Mouse (Mus musculus) MEL (cell line): Measurements from ENCODE around the gene Ccdc83. TPM values are rescaled to one million over a fixed set of nuclear protein-coding genes. Genes with fewer than 3 reads are reported as not detected.

Experiments used
- DNase-seq: peaks from one replicate; pipeline ENCODE4 v3.0.0; 2011; ENCODE audit warnings: low read depth, low spot score
- H3K27ac ChIP-seq: 2 replicates; pipeline ENCODE4 v1.5.1; 2012; ENCODE audit warnings: low read depth, mild to moderate bottlenecking, control low read depth, low read length, moderate library complexity; ENCODE audit not compliant: control insufficient read depth
- H3K27me3 ChIP-seq, 2 experiments: fragments of 150-350 bp in 1 of 2; sonication (generic) in 1 of 2; 2 replicates each; pipeline ENCODE4 v1.6.1; 2012; ENCODE audit warnings: low read length in 2 of 2, mild to moderate bottlenecking in 2 of 2, improper control_type of control experiment in 1 of 2, moderate library complexity in 1 of 2; ENCODE audit not compliant: insufficient read depth in 2 of 2, control insufficient read depth in 1 of 2
- H3K36me3 ChIP-seq, 2 experiments: 2 replicates each; pipeline ENCODE4 v1.6.1; 2012 to 2014; ENCODE audit warnings: low read length in 2 of 2, improper control_type of control experiment in 1 of 2, inconsistent platforms in 1 of 2, mild to moderate bottlenecking in 1 of 2; ENCODE audit not compliant: insufficient read depth in 2 of 2, control insufficient read depth in 1 of 2
- H3K4me1 ChIP-seq, 2 experiments: fragments of 150-350 bp in 1 of 2; sonication (generic) in 1 of 2; 2 replicates each; pipeline ENCODE4 v1.6.1; 2012; ENCODE audit warnings: low read length in 2 of 2, improper control_type of control experiment in 1 of 2, mild to moderate bottlenecking in 1 of 2; ENCODE audit not compliant: insufficient read depth in 2 of 2, control insufficient read depth in 1 of 2
- H3K4me3 ChIP-seq, 2 experiments: fragments of 150-350 bp in 1 of 2; sonication (generic) in 1 of 2; 2 replicates each; pipeline ENCODE4 v1.5.1; 2012; ENCODE audit warnings: low read depth in 2 of 2, low read length in 2 of 2, mild to moderate bottlenecking in 2 of 2, moderate library complexity in 2 of 2, control low read depth in 1 of 2, improper control_type of control experiment in 1 of 2; ENCODE audit not compliant: control insufficient read depth in 1 of 2, insufficient read depth in 1 of 2
- H3K79me2 ChIP-seq: 2 replicates; pipeline ENCODE4 v1.6.1; 2012; ENCODE audit warnings: mild to moderate bottlenecking, low read length, moderate library complexity; ENCODE audit not compliant: control insufficient read depth, poor library complexity, insufficient read depth
- H3K9ac ChIP-seq: 2 replicates; pipeline ENCODE4 v1.6.1; 2012; ENCODE audit warnings: low read depth, mild to moderate bottlenecking, control low read depth, low read length, moderate library complexity; ENCODE audit not compliant: control insufficient read depth, poor library complexity, severe bottlenecking
- H3K9me3 ChIP-seq: fragments of 150-350 bp; sonication (generic); replicated peaks from 2 replicates; pipeline ENCODE4 v1.6.1; 2012; ENCODE audit warnings: mild to moderate bottlenecking, low read length, improper control_type of control experiment, moderate library complexity; ENCODE audit not compliant: insufficient read depth
- BHLHE40 ChIP-seq: IDR thresholded peaks from 2 replicates; pipeline ENCODE4 v1.6.1; 2012; ENCODE audit warnings: low read depth, mild to moderate bottlenecking, inconsistent platforms, low read length, improper control_type of control experiment, borderline replicate concordance
- CHD1 ChIP-seq: IDR thresholded peaks from 2 replicates; pipeline ENCODE4 v1.6.1; 2012; ENCODE audit warnings: low read depth, mild to moderate bottlenecking, inconsistent platforms, low read length, improper control_type of control experiment
- CHD2 ChIP-seq: IDR thresholded peaks from 2 replicates; pipeline ENCODE4 v1.6.1; 2011; ENCODE audit warnings: low read length, improper control_type of control experiment
- CTCF ChIP-seq, 3 experiments: IDR thresholded peaks in 2 of 3; conservative IDR thresholded peaks in 1 of 3; 2 replicates each; pipeline ENCODE4 v1.5.1; 2011 to 2012; ENCODE audit warnings: low read length in 3 of 3, low read depth in 2 of 3, mild to moderate bottlenecking in 2 of 3, improper control_type of control experiment in 1 of 3, inconsistent platforms in 1 of 3, mixed read lengths in 1 of 3, moderate library complexity in 1 of 3; ENCODE audit not compliant: control insufficient read depth in 1 of 3, insufficient read depth in 1 of 3, poor library complexity in 1 of 3, severe bottlenecking in 1 of 3
- E2F4 ChIP-seq: IDR thresholded peaks from 2 replicates; pipeline ENCODE4 v1.6.1; 2011; ENCODE audit warnings: low read depth, low read length, improper control_type of control experiment, borderline replicate concordance
- ELF1 ChIP-seq: IDR thresholded peaks from 2 replicates; pipeline ENCODE4 v1.6.1; 2014; ENCODE audit warnings: low read depth, mild to moderate bottlenecking, inconsistent platforms, low read length, improper control_type of control experiment, moderate library complexity
- JUND ChIP-seq: IDR thresholded peaks from 2 replicates; pipeline ENCODE4 v1.6.1; 2011; ENCODE audit warnings: low read depth, mild to moderate bottlenecking, improper control_type of control experiment, low read length
- MYC ChIP-seq: IDR thresholded peaks from 2 replicates; pipeline ENCODE4 v1.6.1; 2011; ENCODE audit warnings: low read depth, mild to moderate bottlenecking, low read length, improper control_type of control experiment, moderate library complexity
- TAL1 ChIP-seq: IDR thresholded peaks from 2 replicates; pipeline ENCODE4 v1.6.1; 2012; ENCODE audit warnings: mild to moderate bottlenecking, inconsistent platforms, low read length, moderate library complexity, mixed read lengths
- TCF12 ChIP-seq: IDR thresholded peaks from 2 replicates; pipeline ENCODE4 v1.6.1; 2014; ENCODE audit warnings: low read depth, mild to moderate bottlenecking, inconsistent platforms, low read length, improper control_type of control experiment, moderate library complexity
- USF1 ChIP-seq: IDR thresholded peaks from 2 replicates; pipeline ENCODE4 v1.6.1; 2014; ENCODE audit warnings: low read depth, mild to moderate bottlenecking, inconsistent platforms, low read length, improper control_type of control experiment, moderate library complexity
- USF2 ChIP-seq, 2 experiments: IDR thresholded peaks; 2 replicates each; pipeline ENCODE4 v1.6.1; 2011 to 2012; ENCODE audit warnings: improper control_type of control experiment in 2 of 2, low read length in 2 of 2, borderline replicate concordance in 1 of 2, inconsistent platforms in 1 of 2, low read depth in 1 of 2, mild to moderate bottlenecking in 1 of 2; ENCODE audit not compliant: insufficient read depth in 1 of 2
- ZC3H11A ChIP-seq: IDR thresholded peaks from 2 replicates; pipeline ENCODE4 v1.6.1; 2012; ENCODE audit warnings: low read depth, mild to moderate bottlenecking, inconsistent platforms, low read length, improper control_type of control experiment
- ZKSCAN1 ChIP-seq: IDR thresholded peaks from 2 replicates; pipeline ENCODE4 v1.6.1; 2012; ENCODE audit warnings: low read depth, mild to moderate bottlenecking, inconsistent platforms, low read length, improper control_type of control experiment, moderate library complexity
- ZNF384 ChIP-seq: IDR thresholded peaks from 2 replicates; pipeline ENCODE4 v1.6.1; 2012; ENCODE audit warnings: low read depth, mild to moderate bottlenecking, inconsistent platforms, low read length, improper control_type of control experiment
- polyA plus RNA-seq, 2 experiments: library from polyadenylated mRNA; stranded (reverse) in 1 of 2; unstranded in 1 of 2; fragments of >175 nt in 1 of 2; fragments of >200 nt in 1 of 2; gene quantifications; 2 replicates each; pipeline versions ENCODE4 v1.2.1 to v1.2.4; 2012; ENCODE audit warnings: low replicate concordance in 2 of 2, low read depth in 1 of 2; ENCODE audit not compliant: insufficient read length in 2 of 2, insufficient read depth in 1 of 2, missing spikeins in 1 of 2
- total RNA-seq: library from RNA; depleted of rRNA; stranded (reverse); fragments of 300-350 nt; gene quantifications from 2 replicates; pipeline ENCODE4 v1.2.3, GENCODE M21; 2012

Gene Ccdc83
- total and polyA plus RNA-seq, 3 experiments: not detected

DNA sequence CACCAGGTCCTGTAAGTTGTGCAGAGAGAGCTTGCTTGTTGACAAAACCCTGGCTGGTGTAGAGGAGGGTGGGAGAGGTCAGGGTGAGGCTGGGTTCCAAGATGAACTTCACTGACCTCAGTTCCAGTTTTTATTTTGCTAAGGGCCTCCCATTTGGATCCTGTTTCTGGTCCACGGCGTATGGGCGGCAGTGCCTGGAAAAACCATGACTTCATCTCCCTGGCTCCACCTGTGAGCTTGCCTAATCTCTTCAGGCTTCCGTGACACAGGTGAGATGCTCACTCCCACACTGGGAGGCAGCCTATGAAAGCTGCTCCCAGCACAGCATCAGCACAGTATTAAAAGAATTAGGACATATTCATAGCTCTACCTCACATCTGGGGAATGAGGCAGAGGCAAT is 12.2 kb upstream of the Ccdc83 start:
- H3K4me1 ChIP-seq: no peaks in the 10 kb centered on the region
- no peak overlapping the region for H3K9ac ChIP-seq
- no peaks in the 10 kb centered on the region for H3K36me3 ChIP-seq
- no peaks in the 10 kb centered on the region for H3K9me3 ChIP-seq
- DNase-seq: no peak
- no peak overlapping the region for H3K4me3 ChIP-seq
- H3K27ac ChIP-seq: no peak overlapping the region
- peaks cover 0 to 4% of the 10 kb centered on the region in 2 experiments; a peak in 2 of 4 replicates for H3K27me3 ChIP-seq
- H3K79me2 ChIP-seq: no peaks in the 10 kb centered on the region
- TF ChIP-seq USF1 (no peak), CTCF (IDR thresholded peaks at IDR 0.05 in 2 of 3, conservative IDR thresholded peaks at IDR 0.05 in 1 of 3; ENCODE audit: control insufficient read depth in 1 of 3, insufficient read depth in 1 of 3, low read depth in 2 of 3, low read length in 3 of 3, poor library complexity in 1 of 3, severe bottlenecking in 1 of 3) (no peak), E2F4 (no peak), BHLHE40 (no peak), MYC (no peak), ZC3H11A (no peak), CHD2 (no peak)

DNA sequence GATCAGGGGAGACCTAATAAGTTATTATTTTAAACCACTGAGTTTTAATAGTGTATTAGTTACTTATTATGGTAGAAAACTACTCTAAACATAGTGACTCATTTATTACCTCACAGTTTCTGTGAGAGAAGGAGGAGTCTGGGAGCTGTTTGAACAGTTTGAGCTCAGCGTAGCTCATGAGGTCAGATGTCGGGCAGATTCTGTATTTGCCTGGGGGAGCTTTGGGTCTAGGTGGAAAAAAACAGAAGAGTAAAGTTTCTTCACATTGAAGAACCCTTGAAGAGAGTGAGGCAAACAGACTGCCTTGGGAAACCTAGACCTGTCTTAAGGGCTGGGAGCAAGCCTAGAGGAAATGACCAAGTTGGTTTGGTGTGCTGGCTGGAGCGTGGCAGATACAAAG is 11.7 kb upstream of the Ccdc83 start:
- H3K79me2 ChIP-seq: no peaks in the 10 kb centered on the region
- H3K27me3 ChIP-seq: peaks cover 0 to 4% of the 10 kb centered on the region in 2 experiments; a peak in 2 of 4 replicates
- H3K4me3 ChIP-seq: no peak overlapping the region
- H3K27ac ChIP-seq: no peak overlapping the region
- H3K9ac ChIP-seq: no peak overlapping the region
- H3K36me3 ChIP-seq: no peaks in the 10 kb centered on the region
- DNase-seq: no peak
- TF ChIP-seq USF2 (IDR thresholded peaks at IDR 0.05; ENCODE audit: borderline replicate concordance in 1 of 2, insufficient read depth in 1 of 2, low read depth in 1 of 2, low read length in 2 of 2) (no peak), ELF1 (no peak), E2F4 (no peak), JUND (no peak), ZNF384 (no peak), TCF12 (no peak), BHLHE40 (no peak), ZKSCAN1 (no peak), CTCF (IDR thresholded peaks at IDR 0.05 in 2 of 3, conservative IDR thresholded peaks at IDR 0.05 in 1 of 3; ENCODE audit: control insufficient read depth in 1 of 3, insufficient read depth in 1 of 3, low read depth in 2 of 3, low read length in 3 of 3, poor library complexity in 1 of 3, severe bottlenecking in 1 of 3) (no peak), TAL1 (no peak), CHD1 (no peak)
- no peaks in the 10 kb centered on the region for H3K9me3 ChIP-seq
- no peaks in the 10 kb centered on the region for H3K4me1 ChIP-seq
